Mouse (Mus musculus) embryonic facial prominence, embryonic 13.5 days (tissue): Measurements from ENCODE around the gene Trim67. TPM values are rescaled to one million over a fixed set of nuclear protein-coding genes. Genes with fewer than 3 reads are reported as not detected.

Experiments used
- ATAC-seq: fragments of 200-750 bp; cut with Nextera tagmentation; 2 replicates; pipeline ENCODE4 v1.8.0; 2017; ENCODE audit warnings: low read depth; ENCODE audit not compliant: insufficient number of reproducible peaks, insufficient read depth, low FRiP score, low TSS enrichment
- H3K27ac ChIP-seq: fragments of 300-500 bp; sonication (generic); 2 replicates; pipeline ENCODE4 v1.5.1; 2015; ENCODE audit warnings: moderate library complexity, mild to moderate bottlenecking, inconsistent platforms
- H3K27me3 ChIP-seq: fragments of 300-500 bp; sonication (generic); 2 replicates; pipeline ENCODE4 v1.6.1; 2015; ENCODE audit warnings: mild to moderate bottlenecking, inconsistent platforms
- H3K36me3 ChIP-seq: fragments of 300-500 bp; sonication (generic); 2 replicates; pipeline ENCODE4 v1.6.1; 2015; ENCODE audit warnings: mild to moderate bottlenecking, inconsistent platforms
- H3K4me1 ChIP-seq: fragments of 300-500 bp; sonication (generic); 2 replicates; pipeline ENCODE4 v1.6.1; 2015; ENCODE audit warnings: inconsistent platforms
- H3K4me2 ChIP-seq: fragments of 300-500 bp; sonication (generic); 2 replicates; pipeline ENCODE4 v1.6.1; 2015; ENCODE audit warnings: moderate library complexity, mild to moderate bottlenecking, inconsistent platforms
- H3K4me3 ChIP-seq: fragments of 300-500 bp; sonication (generic); 2 replicates; pipeline ENCODE4 v1.5.1; 2015; ENCODE audit warnings: mild to moderate bottlenecking, inconsistent platforms
- H3K9ac ChIP-seq: fragments of 300-500 bp; sonication (generic); 2 replicates; pipeline ENCODE4 v1.6.1; 2015; ENCODE audit warnings: mild to moderate bottlenecking, inconsistent platforms
- H3K9me3 ChIP-seq: fragments of 300-500 bp; sonication (generic); 2 replicates; pipeline ENCODE4 v1.6.1; 2016; ENCODE audit warnings: inconsistent platforms
- WGBS: fragments of 180-500 bp; shearing (Covaris S2); methylation state at CpG from one replicate; pipeline ENCODE4 v1.1.7; 2015; ENCODE audit warnings: mixed read lengths; 5-methylcytosine and 5-hydroxymethylcytosine counted together
- polyA plus RNA-seq: library from polyadenylated mRNA; unstranded; fragments of >200 nt; fragmentation: Nextera tagmentation; extraction: Ambion mirVana; gene quantifications from 2 replicates; pipeline ENCODE4 v1.2.1, GENCODE M21; 2015

Trim67 gene
- polyA plus RNA-seq, 1 experiment from 2014 or later = 0.18 TPM

GRCm38 (mm10) chr8:124819612-124820115 lies 26.8 kb downstream of the Trim67 start:
- H3K27me3 ChIP-seq = peaks cover 4% of the 10 kb centered on the region; the same call in 1 of the 2 replicates
- no peak overlapping the region for H3K4me2 ChIP-seq
- H3K9me3 ChIP-seq = peaks cover 8% of the 10 kb centered on the region
- no peaks in the 10 kb centered on the region for H3K4me1 ChIP-seq
- no peak overlapping the region for H3K4me3 ChIP-seq
- no peaks in the 10 kb centered on the region for H3K36me3 ChIP-seq
- no peak overlapping the region for H3K9ac ChIP-seq
- WGBS = 73% methylated on average over 6 of the region's 6 CpGs
- no peak overlapping the region for H3K27ac ChIP-seq
- ATAC-seq = no peak

GRCm38 (mm10) chr8:124820125-124820524 lies 27.2 kb downstream of the Trim67 start:
- no peak overlapping the region for H3K27ac ChIP-seq
- ATAC-seq = no peak
- 49% methylated on average over 11 of the region's 11 CpGs for WGBS
- peaks cover 8% of the 10 kb centered on the region for H3K9me3 ChIP-seq
- no peak overlapping the region for H3K4me3 ChIP-seq
- H3K9ac ChIP-seq = no peak overlapping the region
- H3K27me3 ChIP-seq = peaks cover 4% of the 10 kb centered on the region; the same call in 1 of the 2 replicates
- no peaks in the 10 kb centered on the region for H3K4me1 ChIP-seq
- H3K4me2 ChIP-seq = no peak overlapping the region
- no peaks in the 10 kb centered on the region for H3K36me3 ChIP-seq

GRCm38 (mm10) chr8:124823497-124823896 lies 30.6 kb downstream of the Trim67 start:
- Histone ChIP-seq H3K9ac (no peak overlapping the region), H3K36me3 (no peaks in the 10 kb centered on the region), H3K27ac (no peak overlapping the region), H3K9me3 (no peaks in the 10 kb centered on the region), H3K27me3 (peaks cover 14% of the 10 kb centered on the region; the same call in 1 of the 2 replicates), H3K4me3 (no peak overlapping the region), H3K4me1 (0 out of 2 replicates have a peak, but pooled peaks cover 8% of the 10 kb centered on the region), H3K4me2 (no peak overlapping the region)
- WGBS = 80% methylated on average over 6 of the region's 6 CpGs
- no peak for ATAC-seq

GRCm38 (mm10) chr8:124826658-124827057 lies 33.8 kb downstream of the Trim67 start:
- no peak overlapping the region for H3K4me2 ChIP-seq
- no peak overlapping the region for H3K27ac ChIP-seq
- no peaks in the 10 kb centered on the region for H3K9me3 ChIP-seq
- no peak overlapping the region for H3K9ac ChIP-seq
- H3K36me3 ChIP-seq = no peaks in the 10 kb centered on the region
- 0 out of 2 replicates have a peak, but pooled peaks cover 8% of the 10 kb centered on the region for H3K4me1 ChIP-seq
- no peak for ATAC-seq
- H3K4me3 ChIP-seq = no peak overlapping the region
- H3K27me3 ChIP-seq = peaks cover 11% of the 10 kb centered on the region; the same call in 1 of the 2 replicates
- 28% methylated on average over 7 of the region's 7 CpGs for WGBS

GRCm38 (mm10) chr8:124827387-124827786 lies 34.5 kb downstream of the Trim67 start:
- H3K4me3 ChIP-seq = no peak overlapping the region
- no peak overlapping the region for H3K9ac ChIP-seq
- H3K4me2 ChIP-seq = no peak overlapping the region
- no peaks in the 10 kb centered on the region for H3K36me3 ChIP-seq
- H3K27me3 ChIP-seq = peaks cover 11% of the 10 kb centered on the region; the same call in 1 of the 2 replicates
- H3K27ac ChIP-seq = no peak overlapping the region
- H3K4me1 ChIP-seq = 0 out of 2 replicates have a peak, but pooled peaks cover 8% of the 10 kb centered on the region
- H3K9me3 ChIP-seq = no peaks in the 10 kb centered on the region
- 2% methylated on average over 5 of the region's 5 CpGs for WGBS
- ATAC-seq = no peak

- no peak overlapping the region for H3K27ac ChIP-seq
- no peak overlapping the region for H3K9ac ChIP-seq
- no peak for ATAC-seq
- no peaks in the 10 kb centered on the region for H3K9me3 ChIP-seq
- H3K36me3 ChIP-seq = no peaks in the 10 kb centered on the region
- H3K4me2 ChIP-seq = no peak overlapping the region
- WGBS = 78% methylated on average over 24 of the region's 24 CpGs
- no peak overlapping the region for H3K4me3 ChIP-seq
- H3K27me3 ChIP-seq = peaks cover 11% of the 10 kb centered on the region; the same call in 1 of the 2 replicates
- H3K4me1 ChIP-seq = peaks cover 9% of the 10 kb centered on the region
Measured at GRCm38 (mm10) chr8:124828561-124829240, 35.8 kb downstream of the Trim67 start.

GRCm38 (mm10) chr8:124830050-124830449 lies 37.2 kb downstream of the Trim67 start:
- Histone ChIP-seq H3K9ac (0 out of 2 replicates have a peak overlapping the region, but pooled peaks have one; percentile 6), H3K4me3 (no peak overlapping the region), H3K36me3 (no peaks in the 10 kb centered on the region), H3K4me2 (no peak overlapping the region), H3K27ac (no peak overlapping the region), H3K9me3 (no peaks in the 10 kb centered on the region), H3K27me3 (peaks cover 11% of the 10 kb centered on the region; the same call in 1 of the 2 replicates), H3K4me1 (peaks cover 16% of the 10 kb centered on the region)
- 78% methylated on average over 13 of the region's 13 CpGs for WGBS
- no peak for ATAC-seq

GRCm38 (mm10) chr8:124831531-124831930 lies 38.6 kb downstream of the Trim67 start:
- Histone ChIP-seq H3K9ac (no peak overlapping the region), H3K27me3 (0 out of 2 replicates have a peak, but pooled peaks cover 8% of the 10 kb centered on the region), H3K4me3 (no peak overlapping the region), H3K36me3 (no peaks in the 10 kb centered on the region), H3K4me1 (peaks cover 16% of the 10 kb centered on the region), H3K27ac (no peak overlapping the region), H3K4me2 (no peak overlapping the region), H3K9me3 (no peaks in the 10 kb centered on the region)
- no peak for ATAC-seq
- 73% methylated on average over 6 of the region's 6 CpGs for WGBS

GRCm38 (mm10) chr8:124831941-124832340 lies 39.0 kb downstream of the Trim67 start:
- H3K4me3 ChIP-seq = no peak overlapping the region
- 0 out of 2 replicates have a peak, but pooled peaks cover 4% of the 10 kb centered on the region for H3K27me3 ChIP-seq
- ATAC-seq = no peak
- no peaks in the 10 kb centered on the region for H3K9me3 ChIP-seq
- H3K9ac ChIP-seq = no peak overlapping the region
- WGBS = 76% methylated on average over 6 of the region's 6 CpGs
- peaks cover 12% of the 10 kb centered on the region for H3K4me1 ChIP-seq
- H3K4me2 ChIP-seq = no peak overlapping the region
- no peaks in the 10 kb centered on the region for H3K36me3 ChIP-seq
- no peak overlapping the region for H3K27ac ChIP-seq

- H3K4me2 ChIP-seq = peak overlapping the region; percentile 45
- H3K36me3 ChIP-seq = peaks cover 12% of the 10 kb centered on the region
- H3K9ac ChIP-seq = no peak overlapping the region
- H3K27ac ChIP-seq = no peak overlapping the region
- H3K4me1 ChIP-seq = peaks cover 8% of the 10 kb centered on the region
- no peaks in the 10 kb centered on the region for H3K9me3 ChIP-seq
- ATAC-seq = no peak
- no peak overlapping the region for H3K4me3 ChIP-seq
- 0 out of 2 replicates have a peak, but pooled peaks cover under 1% of the 10 kb centered on the region for H3K27me3 ChIP-seq
- WGBS = 37% methylated on average over 15 of the region's 15 CpGs
Measured at GRCm38 (mm10) chr8:124833430-124834205, 40.7 kb downstream of the Trim67 start.

GRCm38 (mm10) chr8:124835848-124836247 lies 43.0 kb downstream of the Trim67 start:
- Histone ChIP-seq H3K27me3 (no peaks in the 10 kb centered on the region), H3K36me3 (peaks cover 35% of the 10 kb centered on the region), H3K9ac (no peak overlapping the region), H3K4me2 (no peak overlapping the region), H3K27ac (no peak overlapping the region), H3K4me3 (no peak overlapping the region), H3K9me3 (no peaks in the 10 kb centered on the region), H3K4me1 (peaks cover 8% of the 10 kb centered on the region)
- no peak for ATAC-seq
